Mouse (Mus musculus) bone marrow, adult 2 months (tissue): ENCODE measurements at regions not wholly inside any gene's neighbourhood (a gene's known extent, or its start where the extent isn't known, plus 50 kb on each side); places are given as distances from the start of the nearest gene placed in this dataset.

Experiments used
- CTCF ChIP-seq: fragments of 200-500 bp; IDR thresholded peaks from 2 replicates; pipeline ENCODE4 v1.5.1; 2011; ENCODE audit warnings: low read length, control low read depth; ENCODE audit not compliant: control insufficient read depth, insufficient read depth
- POLR2A ChIP-seq: fragments of 200-500 bp; IDR thresholded peaks from 2 replicates; pipeline ENCODE4 v1.6.1; 2011; ENCODE audit warnings: low read depth, mild to moderate bottlenecking, control low read depth, low read length, borderline replicate concordance; ENCODE audit not compliant: control insufficient read depth

- TF ChIP-seq POLR2A (no peak), CTCF (no peak)
Measured at GRCm38 (mm10) chr5:119385506-119385905, 285.0 kb upstream of the Tbx3 start.
